Mouse (Mus musculus) left cerebral cortex, adult 9 months (tissue): ENCODE data around the gene Stx11.

ENCODE experiments used
- DNase-seq, 2 experiments: peaks; one replicate each; pipeline ENCODE4 v3.0.0; 2022; ENCODE audit warnings: low spot score in 2 of 2

Gene Stx11

DNA sequence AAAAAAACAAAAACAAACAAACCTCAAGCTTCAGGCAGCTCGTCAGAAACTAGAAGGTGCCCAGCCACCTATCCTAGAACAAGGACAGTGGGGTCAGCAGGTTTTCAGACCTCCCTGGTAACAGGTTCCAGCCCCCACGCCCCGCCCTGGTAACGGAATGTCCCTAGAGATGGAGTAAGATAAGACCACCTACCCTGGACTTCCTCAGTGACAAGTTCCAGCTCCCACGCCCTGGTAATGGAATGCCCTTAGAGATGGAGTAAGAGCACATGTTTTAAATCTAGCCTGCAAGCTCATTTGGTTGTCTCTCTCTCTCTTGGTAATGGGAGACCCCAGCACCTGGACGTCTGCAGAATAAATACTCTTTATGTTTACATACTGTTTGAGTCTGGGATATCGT, 48.3 kb downstream of the Stx11 start:
- DNase-seq = no peak

DNA sequence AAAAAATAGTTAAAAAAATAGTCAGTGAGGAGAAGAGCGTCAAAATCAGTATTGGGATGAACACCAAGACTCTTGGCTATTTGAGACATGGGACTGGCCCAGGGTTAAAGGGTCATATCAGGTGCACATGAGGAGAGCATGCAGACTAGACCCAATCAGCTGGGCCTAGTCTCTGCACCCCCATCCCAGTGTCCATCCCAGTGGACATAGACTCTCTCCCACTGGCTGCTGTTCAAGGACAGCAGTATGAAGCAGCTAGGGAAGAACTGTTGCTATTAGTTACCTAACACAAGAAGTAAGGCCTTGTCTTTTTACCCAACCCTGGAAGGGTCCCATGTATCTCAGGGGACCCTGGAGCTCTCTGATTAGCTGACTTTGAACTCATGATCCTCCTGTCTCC, 49.9 kb downstream of the Stx11 start:
- no peak for DNase-seq

GRCm38 (mm10) chr10:12911981-12912530, 52.0 kb downstream of the Stx11 start:
- DNase-seq = peak; percentile 22 to 28

DNA sequence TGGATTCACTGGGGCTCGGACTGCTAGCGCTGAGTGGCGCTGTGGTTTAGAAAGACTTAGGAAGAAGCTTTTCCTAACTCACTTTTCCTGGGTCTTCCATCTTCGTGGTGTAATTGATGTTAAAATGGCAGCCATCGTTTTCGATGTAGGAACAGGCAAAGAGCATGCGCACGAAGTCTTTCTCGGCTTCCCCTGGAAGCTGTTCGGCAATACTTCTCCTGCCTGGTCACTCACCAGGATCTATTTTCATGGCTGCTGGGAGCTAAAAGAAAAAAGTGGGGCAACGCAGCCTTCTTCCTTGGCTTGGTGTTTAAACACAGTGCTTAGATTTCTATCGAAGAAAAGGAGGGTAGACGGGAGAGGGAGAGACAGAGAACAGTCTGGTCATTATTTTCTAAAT, 52.6 kb downstream of the Stx11 start:
- no peak for DNase-seq

DNA sequence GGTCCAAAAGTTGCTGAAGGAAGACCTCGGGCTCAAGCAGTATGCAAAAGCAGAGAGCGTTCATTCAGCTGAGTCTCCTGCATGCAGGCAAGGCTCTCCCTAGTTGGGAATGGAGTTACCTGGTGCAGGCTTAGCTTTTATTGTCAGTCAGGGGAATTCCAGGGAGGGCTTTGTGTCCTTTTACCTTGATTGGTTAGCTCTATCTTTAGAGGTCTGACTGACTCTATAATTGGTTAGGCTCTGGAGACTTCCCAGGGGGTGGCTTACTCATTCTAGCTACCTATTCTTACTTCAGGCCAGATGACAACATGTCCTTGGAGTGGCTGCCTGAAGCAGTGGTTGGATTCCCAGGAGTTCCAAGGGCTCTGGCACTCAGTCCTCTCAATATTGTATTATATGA, 54.2 kb downstream of the Stx11 start:
- DNase-seq = no peak

- no peak for DNase-seq
Measured at GRCm38 (mm10) chr10:12909179-12909578, 54.9 kb downstream of the Stx11 start.

DNA sequence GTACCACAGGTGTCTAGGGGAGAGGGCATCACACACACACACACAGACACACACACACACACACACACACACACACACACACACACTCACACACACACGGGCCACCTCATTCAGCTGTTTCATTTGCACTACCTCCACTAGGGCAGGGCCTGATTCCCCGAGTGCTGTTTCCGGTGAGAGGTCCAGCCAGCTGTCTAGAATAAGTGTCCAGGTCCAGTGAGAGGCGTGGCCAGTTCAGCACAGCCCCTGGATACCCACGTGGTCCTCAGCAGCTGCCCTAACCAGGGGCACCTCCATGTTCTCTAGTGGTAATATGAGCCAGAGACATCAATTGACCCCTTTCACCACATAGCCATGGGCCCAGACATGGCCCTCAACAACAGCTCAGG, 60.0 kb downstream of the Stx11 start:
- no peak for DNase-seq

GRCm38 (mm10) chr10:12903440-12904139, 60.5 kb downstream of the Stx11 start:
- DNase-seq = no peak

DNA sequence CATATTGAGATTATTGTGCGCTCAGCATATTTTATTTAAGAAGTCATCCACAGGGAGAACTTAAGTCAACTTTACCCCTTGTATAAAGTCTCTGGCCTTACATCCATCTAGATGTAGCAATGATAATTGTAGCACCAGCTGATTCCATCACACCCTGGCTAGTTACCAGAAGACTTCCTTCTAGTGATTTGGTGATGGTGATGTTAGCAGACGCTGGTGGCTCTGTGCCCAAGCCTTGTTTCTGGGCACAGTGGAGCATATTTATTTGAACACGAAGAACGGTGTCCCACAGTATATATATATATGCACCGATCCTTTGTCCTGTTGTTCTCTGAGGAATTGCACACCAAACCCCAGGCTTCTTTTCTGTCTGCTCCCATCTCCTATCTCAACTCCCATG, 64.2 kb downstream of the Stx11 start:
- DNase-seq = no peak

DNA sequence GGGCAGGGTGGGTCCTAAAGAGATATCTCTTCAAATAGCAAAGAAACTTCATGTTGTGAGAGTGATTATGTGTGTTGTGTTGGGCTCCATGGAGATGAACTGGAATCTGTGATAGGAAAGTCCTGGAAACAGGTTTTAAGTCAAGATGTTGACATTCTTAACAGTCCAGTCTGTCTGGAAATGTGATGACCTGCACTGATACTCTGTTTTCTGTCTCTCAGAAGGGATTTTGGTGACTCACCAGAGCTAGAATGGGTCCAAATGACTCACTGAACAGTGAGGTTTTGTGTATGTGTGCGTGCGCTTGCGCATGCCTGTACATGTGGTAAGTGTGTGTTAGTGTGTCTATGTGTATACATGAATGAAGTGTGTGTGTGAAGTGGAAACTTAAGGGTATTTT, 70.8 kb downstream of the Stx11 start:
- no peak for DNase-seq

DNA sequence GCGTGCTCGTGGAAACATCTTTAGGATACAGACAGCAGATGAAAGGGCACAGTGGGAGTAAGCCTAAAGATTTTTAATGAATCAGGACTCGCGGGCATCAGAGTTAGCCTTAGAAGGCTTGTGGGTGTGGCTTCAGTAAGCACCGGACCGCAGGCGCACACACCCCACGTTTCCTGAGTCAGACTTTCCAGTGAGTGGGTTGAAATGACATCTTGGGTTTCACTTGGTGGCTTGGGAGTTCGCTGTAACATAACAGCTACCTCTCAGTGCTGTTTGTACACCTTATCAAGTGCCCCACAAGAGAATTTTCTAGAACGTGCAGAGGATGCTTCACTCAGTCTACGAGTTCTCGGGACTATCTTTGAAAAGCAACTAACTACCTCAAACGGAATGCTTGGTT, 75.7 kb downstream of the Stx11 start:
- no peak for DNase-seq
